ENCODE assay signal across 1 mouse cellular context in genomic region chr6:99732673-99733072, GRCm38 (mm10).
A peak's percentile ranks its signal among the peaks of the same experiment; 100 is the strongest.
TF ChIP-seq lines count a peak whose summit lies in the region.

No protein-coding gene starts in this region.

TF ChIP-seq in CH12.LX, 34 proteins besides CTCF, POLR2A, EP300 and RAD21 (continued from another document):
- peak; percentile 59; the same call in 1 of the 2 replicates for TF ChIP-seq MYC (IDR thresholded peaks at IDR 0.05; ENCODE audit: low read depth, low read length)
